Mouse (Mus musculus): Measurements from ENCODE around the gene H2al1b. TPM values are rescaled to one million over a fixed set of nuclear protein-coding genes. Genes with fewer than 3 reads are reported as not detected.
"Not testable (repeated sequence)": the region's sequence is repeated elsewhere in the genome, so short reads cannot be mapped to it uniquely, and the experiment has no call there.

H2al1b gene
- polyA plus RNA-seq, 1 experiment from 2014 or later: not detected

GRCm38 (mm10) chrX:11321192-11321591 lies 19.0 kb downstream of the H2al1b start, which contains the start of gene H2al1h:
H2al1h (plus strand) TSS chrX:11321492.
- not testable (repeated sequence) for H3K27me3 ChIP-seq (replicated peaks; ENCODE audit: control insufficient read depth, insufficient read depth, low read length); H3K4me1 ChIP-seq (ENCODE audit: control insufficient read depth, insufficient read depth, low read length); H3K9ac ChIP-seq (ENCODE audit: low read length); ATAC-seq; H3K9me3 ChIP-seq (replicated peaks; ENCODE audit: control insufficient read depth, low read length); H3K36me3 ChIP-seq (ENCODE audit: control insufficient read depth, insufficient read depth, low read length); H3K27ac ChIP-seq (ENCODE audit: low read depth, low read length); DNase-seq (ENCODE audit: low spot score); H3K4me3 ChIP-seq (ENCODE audit: low read depth, low read length); H3K4me2 ChIP-seq (ENCODE audit: low read length)
- no CpG with 5 or more reads among the region's 6 CpGs for WGBS

- not testable (repeated sequence) for H3K27ac ChIP-seq (ENCODE audit: low read depth, low read length); H3K27me3 ChIP-seq (replicated peaks; ENCODE audit: control insufficient read depth, insufficient read depth, low read length); H3K9ac ChIP-seq (ENCODE audit: low read length); H3K36me3 ChIP-seq (ENCODE audit: control insufficient read depth, insufficient read depth, low read length); H3K9me3 ChIP-seq (replicated peaks; ENCODE audit: control insufficient read depth, low read length); H3K4me3 ChIP-seq (ENCODE audit: low read depth, low read length); H3K4me1 ChIP-seq (ENCODE audit: control insufficient read depth, insufficient read depth, low read length); DNase-seq (ENCODE audit: low spot score); H3K4me2 ChIP-seq (ENCODE audit: low read length); ATAC-seq
- WGBS: no CpG with 5 or more reads among the region's 5 CpGs
Measured at GRCm38 (mm10) chrX:11324359-11324758, 22.1 kb downstream of the H2al1b start, which contains the start of gene H2al1i. H2al1i (plus strand) TSS chrX:11324659.

DNA sequence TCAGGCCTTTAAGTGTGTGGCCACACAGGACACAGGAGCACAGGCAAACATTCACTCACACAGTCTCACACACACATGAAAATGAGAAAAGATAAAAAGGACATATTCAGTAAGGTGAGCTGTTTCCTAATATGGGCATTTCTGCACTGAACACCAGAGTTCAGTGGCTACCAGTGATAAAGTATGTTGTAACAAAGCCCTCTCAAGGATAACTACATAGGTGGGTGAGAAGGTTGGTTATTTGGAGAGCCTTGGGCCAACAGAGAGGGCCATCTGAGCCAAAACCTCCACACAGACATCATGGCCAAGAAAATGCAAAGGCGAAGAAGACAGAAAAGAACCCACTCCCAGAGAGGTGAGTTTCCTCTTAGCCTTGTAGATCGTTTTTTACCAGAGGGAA lies 25.3 kb downstream of the H2al1b start, which contains the start of gene H2al1j:
Gene H2al1j (plus strand): TSS at position 301 of the 400 bp plus-strand sequence.
- H3K27ac ChIP-seq (ENCODE audit: low read depth, low read length); ATAC-seq; H3K9ac ChIP-seq (ENCODE audit: low read length); H3K4me1 ChIP-seq (ENCODE audit: control insufficient read depth, insufficient read depth, low read length); H3K4me3 ChIP-seq (ENCODE audit: low read depth, low read length); H3K4me2 ChIP-seq (ENCODE audit: low read length); H3K9me3 ChIP-seq (replicated peaks; ENCODE audit: control insufficient read depth, low read length); DNase-seq (ENCODE audit: low spot score); H3K36me3 ChIP-seq (ENCODE audit: control insufficient read depth, insufficient read depth, low read length); H3K27me3 ChIP-seq (replicated peaks; ENCODE audit: control insufficient read depth, insufficient read depth, low read length): not testable (repeated sequence)
- WGBS: 89% methylated on average over 2 of the region's 2 CpGs

GRCm38 (mm10) chrX:11345762-11346161 lies 43.5 kb downstream of the H2al1b start:
- ATAC-seq (no peak), DNase-seq (ENCODE audit: low spot score) (peak; percentile 56)
- Histone ChIP-seq H3K27ac (ENCODE audit: low read depth, low read length) (no peak overlapping the region), H3K4me2 (ENCODE audit: low read length) (no peak overlapping the region), H3K9me3 (replicated peaks; ENCODE audit: control insufficient read depth, low read length) (no peaks in the 10 kb centered on the region), H3K4me1 (ENCODE audit: control insufficient read depth, insufficient read depth, low read length) (no peaks in the 10 kb centered on the region), H3K4me3 (ENCODE audit: low read depth, low read length) (no peak overlapping the region), H3K9ac (ENCODE audit: low read length) (no peak overlapping the region), H3K36me3 (ENCODE audit: control insufficient read depth, insufficient read depth, low read length) (no peaks in the 10 kb centered on the region), H3K27me3 (replicated peaks; ENCODE audit: control insufficient read depth, insufficient read depth, low read length) (no peaks in the 10 kb centered on the region)
- 56% methylated on average over 9 of the region's 9 CpGs for WGBS

- Histone ChIP-seq H3K27me3 (replicated peaks; ENCODE audit: control insufficient read depth, insufficient read depth, low read length) (no peaks in the 10 kb centered on the region), H3K9me3 (replicated peaks; ENCODE audit: control insufficient read depth, low read length) (no peaks in the 10 kb centered on the region), H3K9ac (ENCODE audit: low read length) (no peak overlapping the region), H3K4me1 (ENCODE audit: control insufficient read depth, insufficient read depth, low read length) (no peaks in the 10 kb centered on the region), H3K36me3 (ENCODE audit: control insufficient read depth, insufficient read depth, low read length) (no peaks in the 10 kb centered on the region), H3K4me2 (ENCODE audit: low read length) (no peak overlapping the region), H3K27ac (ENCODE audit: low read depth, low read length) (no peak overlapping the region), H3K4me3 (ENCODE audit: low read depth, low read length) (no peak overlapping the region)
- DNase-seq (ENCODE audit: low spot score) (no peak), ATAC-seq (no peak)
- WGBS: 91% methylated on average over 3 of the region's 3 CpGs
Measured at GRCm38 (mm10) chrX:11346756-11347155, 44.5 kb downstream of the H2al1b start.

Other genes with a start within 250 kb of the H2al1b start
- gene H2al1a, start 3.2 kb upstream of the H2al1b start, polyA plus RNA-seq (2014; fragmentation: Nextera tagmentation; extraction: Ambion mirVana): not detected in 2 replicates
- not detected in 2 replicates for gene H2al1c, start 3.2 kb downstream of the H2al1b start, polyA plus RNA-seq (2014; fragmentation: Nextera tagmentation; extraction: Ambion mirVana)
- not detected in 2 replicates for gene H2al1d, start 6.4 kb downstream of the H2al1b start, polyA plus RNA-seq (2014; fragmentation: Nextera tagmentation; extraction: Ambion mirVana)
- not detected in 2 replicates for gene H2al1e, start 9.5 kb downstream of the H2al1b start, polyA plus RNA-seq (2014; fragmentation: Nextera tagmentation; extraction: Ambion mirVana)
- gene H2al1f, start 12.7 kb downstream of the H2al1b start, polyA plus RNA-seq (2014; fragmentation: Nextera tagmentation; extraction: Ambion mirVana): not detected in 2 replicates
- gene H2al1g, start 15.8 kb downstream of the H2al1b start, polyA plus RNA-seq (2014; fragmentation: Nextera tagmentation; extraction: Ambion mirVana): not detected in 2 replicates
- gene H2al1h, start 19.1 kb downstream of the H2al1b start, polyA plus RNA-seq (2014; fragmentation: Nextera tagmentation; extraction: Ambion mirVana): not detected in 2 replicates
- gene H2al1i, start 22.2 kb downstream of the H2al1b start, polyA plus RNA-seq (2014; fragmentation: Nextera tagmentation; extraction: Ambion mirVana): not detected in 2 replicates
- not detected in 2 replicates for gene H2al1j, start 25.4 kb downstream of the H2al1b start, polyA plus RNA-seq (2014; fragmentation: Nextera tagmentation; extraction: Ambion mirVana)

Measured in forebrain, embryonic 14.5 days (tissue).